Mouse (Mus musculus) MEL (cell line): Measurements from ENCODE around the gene Ppp1r18. TPM values are rescaled to one million over a fixed set of nuclear protein-coding genes. Genes with fewer than 3 reads are reported as not detected.
A peak's percentile ranks its signal among the peaks of the same experiment; 100 is the strongest.

Source experiments
- DNase-seq: peaks from one replicate; pipeline ENCODE4 v3.0.0; 2011; ENCODE audit warnings: low read depth, low spot score
- H3K27ac ChIP-seq: 2 replicates; pipeline ENCODE4 v1.5.1; 2012; ENCODE audit warnings: low read depth, mild to moderate bottlenecking, control low read depth, low read length, moderate library complexity; ENCODE audit not compliant: control insufficient read depth
- H3K27me3 ChIP-seq, 2 experiments: fragments of 150-350 bp in 1 of 2; sonication (generic) in 1 of 2; 2 replicates each; pipeline ENCODE4 v1.6.1; 2012; ENCODE audit warnings: low read length in 2 of 2, mild to moderate bottlenecking in 2 of 2, improper control_type of control experiment in 1 of 2, moderate library complexity in 1 of 2; ENCODE audit not compliant: insufficient read depth in 2 of 2, control insufficient read depth in 1 of 2
- H3K36me3 ChIP-seq, 2 experiments: 2 replicates each; pipeline ENCODE4 v1.6.1; 2012 to 2014; ENCODE audit warnings: low read length in 2 of 2, improper control_type of control experiment in 1 of 2, inconsistent platforms in 1 of 2, mild to moderate bottlenecking in 1 of 2; ENCODE audit not compliant: insufficient read depth in 2 of 2, control insufficient read depth in 1 of 2
- H3K4me1 ChIP-seq, 2 experiments: fragments of 150-350 bp in 1 of 2; sonication (generic) in 1 of 2; 2 replicates each; pipeline ENCODE4 v1.6.1; 2012; ENCODE audit warnings: low read length in 2 of 2, improper control_type of control experiment in 1 of 2, mild to moderate bottlenecking in 1 of 2; ENCODE audit not compliant: insufficient read depth in 2 of 2, control insufficient read depth in 1 of 2
- H3K4me3 ChIP-seq, 2 experiments: fragments of 150-350 bp in 1 of 2; sonication (generic) in 1 of 2; 2 replicates each; pipeline ENCODE4 v1.5.1; 2012; ENCODE audit warnings: low read depth in 2 of 2, low read length in 2 of 2, mild to moderate bottlenecking in 2 of 2, moderate library complexity in 2 of 2, control low read depth in 1 of 2, improper control_type of control experiment in 1 of 2; ENCODE audit not compliant: control insufficient read depth in 1 of 2, insufficient read depth in 1 of 2
- H3K79me2 ChIP-seq: 2 replicates; pipeline ENCODE4 v1.6.1; 2012; ENCODE audit warnings: mild to moderate bottlenecking, low read length, moderate library complexity; ENCODE audit not compliant: control insufficient read depth, poor library complexity, insufficient read depth
- H3K9ac ChIP-seq: 2 replicates; pipeline ENCODE4 v1.6.1; 2012; ENCODE audit warnings: low read depth, mild to moderate bottlenecking, control low read depth, low read length, moderate library complexity; ENCODE audit not compliant: control insufficient read depth, poor library complexity, severe bottlenecking
- H3K9me3 ChIP-seq: fragments of 150-350 bp; sonication (generic); replicated peaks from 2 replicates; pipeline ENCODE4 v1.6.1; 2012; ENCODE audit warnings: mild to moderate bottlenecking, low read length, improper control_type of control experiment, moderate library complexity; ENCODE audit not compliant: insufficient read depth
- BHLHE40 ChIP-seq: IDR thresholded peaks from 2 replicates; pipeline ENCODE4 v1.6.1; 2012; ENCODE audit warnings: low read depth, mild to moderate bottlenecking, inconsistent platforms, low read length, improper control_type of control experiment, borderline replicate concordance
- CHD1 ChIP-seq: IDR thresholded peaks from 2 replicates; pipeline ENCODE4 v1.6.1; 2012; ENCODE audit warnings: low read depth, mild to moderate bottlenecking, inconsistent platforms, low read length, improper control_type of control experiment
- CHD2 ChIP-seq: IDR thresholded peaks from 2 replicates; pipeline ENCODE4 v1.6.1; 2011; ENCODE audit warnings: low read length, improper control_type of control experiment
- CTCF ChIP-seq, 3 experiments: IDR thresholded peaks in 2 of 3; conservative IDR thresholded peaks in 1 of 3; 2 replicates each; pipeline ENCODE4 v1.5.1; 2011 to 2012; ENCODE audit warnings: low read length in 3 of 3, low read depth in 2 of 3, mild to moderate bottlenecking in 2 of 3, improper control_type of control experiment in 1 of 3, inconsistent platforms in 1 of 3, mixed read lengths in 1 of 3, moderate library complexity in 1 of 3; ENCODE audit not compliant: control insufficient read depth in 1 of 3, insufficient read depth in 1 of 3, poor library complexity in 1 of 3, severe bottlenecking in 1 of 3
- GABPA ChIP-seq: IDR thresholded peaks from 2 replicates; pipeline ENCODE4 v1.6.1; 2012; ENCODE audit warnings: low read depth, mild to moderate bottlenecking, inconsistent platforms, low read length, improper control_type of control experiment, moderate library complexity
- GATA1 ChIP-seq: IDR thresholded peaks from 2 replicates; pipeline ENCODE4 v1.6.1; 2011; ENCODE audit warnings: low read depth, low read length, improper control_type of control experiment
- HCFC1 ChIP-seq: IDR thresholded peaks from 2 replicates; pipeline ENCODE4 v1.6.1; 2012; ENCODE audit warnings: low read depth, mild to moderate bottlenecking, inconsistent platforms, low read length, improper control_type of control experiment, moderate library complexity
- JUND ChIP-seq: IDR thresholded peaks from 2 replicates; pipeline ENCODE4 v1.6.1; 2011; ENCODE audit warnings: low read depth, mild to moderate bottlenecking, improper control_type of control experiment, low read length
- KAT2A ChIP-seq: conservative IDR thresholded peaks from 2 replicates; pipeline ENCODE4 v1.6.1; 2012; ENCODE audit warnings: low read depth, low read length, improper control_type of control experiment, inconsistent platforms
- MAX ChIP-seq: IDR thresholded peaks from 2 replicates; pipeline ENCODE4 v1.6.1; 2011; ENCODE audit warnings: low read length, improper control_type of control experiment
- MAZ ChIP-seq: IDR thresholded peaks from 2 replicates; pipeline ENCODE4 v1.6.1; 2012; ENCODE audit warnings: low read depth, mild to moderate bottlenecking, inconsistent platforms, low read length, improper control_type of control experiment
- MEF2A ChIP-seq: IDR thresholded peaks from 2 replicates; pipeline ENCODE4 v1.6.1; 2014; ENCODE audit warnings: low read depth, mild to moderate bottlenecking, inconsistent platforms, low read length, improper control_type of control experiment; ENCODE audit not compliant: poor library complexity, insufficient replicate concordance, severe bottlenecking; ENCODE audit errors: extremely low read depth
- MXI1 ChIP-seq: IDR thresholded peaks from 2 replicates; pipeline ENCODE4 v1.6.1; 2011; ENCODE audit warnings: mild to moderate bottlenecking, low read depth, low read length, improper control_type of control experiment
- MYB ChIP-seq: IDR thresholded peaks from 2 replicates; pipeline ENCODE4 v1.6.1; 2011; ENCODE audit warnings: mild to moderate bottlenecking, low read depth, low read length, improper control_type of control experiment
- MYC ChIP-seq: IDR thresholded peaks from 2 replicates; pipeline ENCODE4 v1.6.1; 2011; ENCODE audit warnings: low read depth, mild to moderate bottlenecking, low read length, improper control_type of control experiment, moderate library complexity
- NELFE ChIP-seq: IDR thresholded peaks from 2 replicates; pipeline ENCODE4 v1.6.1; 2011; ENCODE audit warnings: low read depth, low read length, improper control_type of control experiment
- NRF1 ChIP-seq: IDR thresholded peaks from 2 replicates; pipeline ENCODE4 v1.6.1; 2014; ENCODE audit warnings: low read depth, mild to moderate bottlenecking, inconsistent platforms, low read length, improper control_type of control experiment, moderate library complexity; ENCODE audit not compliant: poor library complexity, insufficient read depth, severe bottlenecking
- POLR2A ChIP-seq, 2 experiments: IDR thresholded peaks; 2 replicates each; pipeline ENCODE4 v1.6.1; 2011 to 2012; ENCODE audit warnings: low read length in 2 of 2, mild to moderate bottlenecking in 2 of 2, control low read depth in 1 of 2, improper control_type of control experiment in 1 of 2, low read depth in 1 of 2, moderate library complexity in 1 of 2; ENCODE audit not compliant: control insufficient read depth in 1 of 2, insufficient read depth in 1 of 2, poor library complexity in 1 of 2
- POLR2AphosphoS2 ChIP-seq: IDR thresholded peaks from 2 replicates; pipeline ENCODE4 v1.6.1; 2011; ENCODE audit warnings: low read length, improper control_type of control experiment
- POLR2AphosphoS5 ChIP-seq: IDR thresholded peaks from 2 replicates; pipeline ENCODE4 v1.6.1; 2012; ENCODE audit warnings: low read depth, borderline replicate concordance, mild to moderate bottlenecking, inconsistent platforms, low read length, moderate library complexity, mixed read lengths
- RCOR1 ChIP-seq: IDR thresholded peaks from 2 replicates; pipeline ENCODE4 v1.6.1; 2012; ENCODE audit warnings: low read depth, mild to moderate bottlenecking, inconsistent platforms, low read length, improper control_type of control experiment
- SIN3A ChIP-seq: IDR thresholded peaks from 2 replicates; pipeline ENCODE4 v1.6.1; 2012; ENCODE audit warnings: low read length, improper control_type of control experiment, inconsistent platforms
- SMC3 ChIP-seq: IDR thresholded peaks from 2 replicates; pipeline ENCODE4 v1.6.1; 2011; ENCODE audit warnings: low read depth, low read length, improper control_type of control experiment
- TBP ChIP-seq: IDR thresholded peaks from 2 replicates; pipeline ENCODE4 v1.8.0; 2011; ENCODE audit warnings: low read depth, low read length, improper control_type of control experiment
- TCF12 ChIP-seq: IDR thresholded peaks from 2 replicates; pipeline ENCODE4 v1.6.1; 2014; ENCODE audit warnings: low read depth, mild to moderate bottlenecking, inconsistent platforms, low read length, improper control_type of control experiment, moderate library complexity
- ZKSCAN1 ChIP-seq: IDR thresholded peaks from 2 replicates; pipeline ENCODE4 v1.6.1; 2012; ENCODE audit warnings: low read depth, mild to moderate bottlenecking, inconsistent platforms, low read length, improper control_type of control experiment, moderate library complexity
- ZMIZ1 ChIP-seq: IDR thresholded peaks from 2 replicates; pipeline ENCODE4 v1.6.1; 2012; ENCODE audit warnings: low read depth, mild to moderate bottlenecking, inconsistent platforms, low read length, improper control_type of control experiment, moderate library complexity
- ZNF384 ChIP-seq: IDR thresholded peaks from 2 replicates; pipeline ENCODE4 v1.6.1; 2012; ENCODE audit warnings: low read depth, mild to moderate bottlenecking, inconsistent platforms, low read length, improper control_type of control experiment
- polyA plus RNA-seq, 2 experiments: library from polyadenylated mRNA; stranded (reverse) in 1 of 2; unstranded in 1 of 2; fragments of >175 nt in 1 of 2; fragments of >200 nt in 1 of 2; gene quantifications; 2 replicates each; pipeline versions ENCODE4 v1.2.1 to v1.2.4; 2012; ENCODE audit warnings: low replicate concordance in 2 of 2, low read depth in 1 of 2; ENCODE audit not compliant: insufficient read length in 2 of 2, insufficient read depth in 1 of 2, missing spikeins in 1 of 2
- total RNA-seq: library from RNA; depleted of rRNA; stranded (reverse); fragments of 300-350 nt; gene quantifications from 2 replicates; pipeline ENCODE4 v1.2.3, GENCODE M21; 2012

Gene Ppp1r18
- total and polyA plus RNA-seq, 3 experiments: 10.1 to 36.2 TPM; not detected in 1

DNA sequence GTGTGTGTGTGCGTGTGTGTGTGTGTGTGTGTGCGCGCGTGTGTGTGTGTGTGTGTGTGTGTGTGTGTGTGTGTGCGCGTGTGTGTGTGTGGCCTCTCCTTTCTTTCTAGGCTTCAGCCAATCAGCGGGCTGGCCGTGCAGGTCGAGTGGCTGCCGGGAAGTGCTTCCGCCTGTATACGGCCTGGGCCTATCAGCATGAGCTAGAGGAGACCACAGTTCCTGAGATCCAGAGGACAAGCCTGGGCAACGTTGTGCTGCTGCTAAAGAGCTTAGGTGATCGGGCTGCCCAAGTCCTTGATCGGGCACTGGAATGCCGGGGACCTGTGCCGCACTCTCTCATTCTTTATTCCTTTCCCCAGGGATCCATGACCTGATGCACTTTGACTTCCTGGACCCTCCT, 22.3 kb downstream of the Ppp1r18 start:
- H3K36me3 ChIP-seq: peaks cover 0 to 10% of the 10 kb centered on the region in 2 experiments; a peak in 2 of 4 replicates
- H3K4me3 ChIP-seq: no peak overlapping the region
- H3K27me3 ChIP-seq: no peaks in the 10 kb centered on the region
- H3K79me2 ChIP-seq: no peaks in the 10 kb centered on the region
- H3K9ac ChIP-seq: no peak overlapping the region
- no peak for DNase-seq
- H3K4me1 ChIP-seq: no peaks in the 10 kb centered on the region
- no peak overlapping the region for H3K27ac ChIP-seq
- TF ChIP-seq SMC3 (no peak), POLR2AphosphoS5 (no peak), MXI1 (no peak), MEF2A (no peak), GABPA (no peak), KAT2A (no peak), MYC (no peak), TCF12 (no peak), TBP (no peak), CHD2 (no peak), MYB (no peak), NRF1 (no peak), JUND (no peak), ZMIZ1 (no peak), CHD1 (no peak), BHLHE40 (no peak)
- no peaks in the 10 kb centered on the region for H3K9me3 ChIP-seq

DNA sequence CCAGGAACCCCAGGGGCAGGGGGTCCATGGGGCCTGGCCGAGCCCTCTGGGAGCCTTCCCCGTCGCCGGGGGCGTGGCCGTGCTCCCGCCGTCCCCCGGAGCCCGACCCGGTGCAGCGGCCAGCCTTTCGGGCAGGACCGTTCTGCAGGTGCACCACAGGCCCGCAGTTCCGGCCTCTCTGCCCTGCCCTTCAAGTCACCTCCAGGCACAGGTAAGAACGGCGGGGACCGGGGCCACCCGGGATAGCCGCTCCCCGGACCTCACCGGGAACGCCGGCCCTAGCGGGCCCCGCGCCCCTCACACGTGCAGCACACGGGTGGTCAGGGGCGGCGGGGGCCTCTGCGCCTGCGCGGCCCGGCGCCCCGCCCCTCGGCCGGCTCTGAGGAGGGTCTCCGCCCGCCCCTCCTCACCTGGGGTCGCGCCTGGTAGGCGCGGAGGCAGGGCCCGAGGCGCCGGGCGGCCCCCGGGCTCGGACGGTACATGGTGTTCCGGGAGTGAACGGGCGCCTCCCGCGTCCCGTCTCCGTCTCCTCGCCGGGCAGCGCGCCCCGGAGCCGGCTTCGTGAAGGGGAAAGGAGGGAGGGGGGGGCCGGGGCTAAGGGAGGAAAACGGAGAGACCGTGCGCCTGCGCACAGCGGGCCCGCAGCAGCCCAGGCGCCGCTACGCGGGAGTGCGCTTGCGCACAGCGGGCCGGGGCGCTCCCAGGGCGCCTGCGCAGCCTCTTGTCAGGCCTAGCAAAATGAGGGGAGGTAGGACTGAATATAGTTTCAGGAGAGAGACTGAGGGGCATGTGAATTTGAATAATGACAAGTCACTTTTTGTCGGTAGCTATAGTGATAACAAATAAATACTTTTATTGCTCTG, 31.6 kb downstream of the Ppp1r18 start, which contains the start of gene 2310061I04Rik:
TSS of gene 2310061I04Rik (minus strand) at position 651 of the 863 bp plus-strand sequence.
- Histone ChIP-seq H3K9ac (peak within 1 kb of the TSS; percentile 99), H3K4me3 (peak within 1 kb of the TSS; percentile 93), H3K79me2 (peaks cover 22% of the 10 kb centered on the region), H3K4me1 (peaks cover 4 to 40% of the 10 kb centered on the region in 2 experiments; a peak in 3 of 4 replicates), H3K27ac (peak within 1 kb of the TSS; percentile 84), H3K27me3 (no peaks in the 10 kb centered on the region), H3K9me3 (no peaks in the 10 kb centered on the region), H3K36me3 (peaks cover 3 to 31% of the 10 kb centered on the region in 2 experiments; a peak in 3 of 4 replicates)
- DNase-seq: peak; percentile 94
- TF ChIP-seq NELFE (peak; percentile 68), GATA1 (no peak), MXI1 (peak; percentile 95), MAX (peak; percentile 77), TBP (peak; percentile 68; the same call in 1 of the 2 replicates), CTCF (IDR thresholded peaks at IDR 0.05 in 2 of 3, conservative IDR thresholded peaks at IDR 0.05 in 1 of 3; ENCODE audit: control insufficient read depth in 1 of 3, insufficient read depth in 1 of 3, low read depth in 2 of 3, low read length in 3 of 3, poor library complexity in 1 of 3, severe bottlenecking in 1 of 3) (0 out of 6 replicates have a peak, but pooled peaks of 1 of the 3 experiments have one; percentile 1), RCOR1 (0 out of 2 replicates have a peak, but pooled peaks have one; percentile 22), SIN3A (peak; percentile 76), ZNF384 (no peak), HCFC1 (peak; percentile 76), POLR2AphosphoS2 (peak; percentile 95), ZKSCAN1 (no peak), ZMIZ1 (0 out of 2 replicates have a peak, but pooled peaks have one; percentile 75), MAZ (peak; percentile 93), BHLHE40 (peak; percentile 88; the same call in 1 of the 2 replicates), NRF1 (peak; percentile 87), MYB (no peak), POLR2A (IDR thresholded peaks at IDR 0.05; ENCODE audit: control insufficient read depth in 1 of 2, insufficient read depth in 1 of 2, low read depth in 1 of 2, low read length in 2 of 2, poor library complexity in 1 of 2) (peak; percentile 68 to 72; a peak in 3 of 4 replicates), MYC (peak; percentile 83), TCF12 (peak; percentile 46; the same call in 1 of the 2 replicates), CHD1 (0 out of 2 replicates have a peak, but pooled peaks have one; percentile 20)
